Mouse (Mus musculus): Measurements from ENCODE around the gene Pigv.
"Not testable (repeated sequence)": the region's sequence is repeated elsewhere in the genome, so short reads cannot be mapped to it uniquely, and the experiment has no call there.

Gene Pigv

DNA sequence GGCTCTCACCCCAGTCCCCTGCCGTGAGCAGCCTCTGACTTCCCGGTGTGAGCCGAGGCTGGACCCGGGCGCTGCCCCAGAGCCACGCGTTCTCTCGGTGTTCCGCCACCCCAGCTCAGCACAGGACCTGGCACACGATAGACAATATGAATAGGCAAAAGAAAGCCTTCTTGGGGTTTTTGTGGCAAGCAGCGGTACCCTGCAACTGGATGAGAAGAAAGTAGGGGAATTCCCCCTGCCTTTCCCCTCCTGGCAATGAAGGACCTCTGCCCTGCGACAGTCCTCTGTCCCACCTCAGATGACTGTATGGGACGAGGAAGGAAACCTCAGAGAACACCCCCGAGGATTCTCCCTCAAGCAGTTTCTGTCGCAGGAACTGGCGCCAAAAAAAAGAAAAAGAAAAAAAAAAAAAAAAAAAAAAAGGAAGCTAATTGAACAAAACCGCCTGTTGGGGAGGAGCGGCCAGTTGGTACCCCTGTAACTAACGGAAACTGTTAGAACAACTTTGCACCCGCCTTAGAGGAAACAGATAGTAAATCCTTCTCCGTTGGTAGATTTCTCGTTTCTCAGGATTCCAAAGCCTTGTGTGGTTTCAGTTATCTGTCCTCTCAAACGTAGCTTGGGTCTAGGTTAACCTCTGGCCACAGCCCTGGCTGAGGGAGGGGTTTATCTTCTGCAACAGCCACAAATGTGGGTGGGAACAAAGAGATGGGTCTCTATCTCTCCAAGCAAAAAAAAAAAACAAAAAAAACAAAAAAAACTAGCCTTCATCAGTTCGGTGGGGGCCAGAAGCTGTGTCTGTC lies 599 bp upstream of the Pigv start:
- in situ Hi-C loops (cut with MboI, MseI): no loop called here

DNA sequence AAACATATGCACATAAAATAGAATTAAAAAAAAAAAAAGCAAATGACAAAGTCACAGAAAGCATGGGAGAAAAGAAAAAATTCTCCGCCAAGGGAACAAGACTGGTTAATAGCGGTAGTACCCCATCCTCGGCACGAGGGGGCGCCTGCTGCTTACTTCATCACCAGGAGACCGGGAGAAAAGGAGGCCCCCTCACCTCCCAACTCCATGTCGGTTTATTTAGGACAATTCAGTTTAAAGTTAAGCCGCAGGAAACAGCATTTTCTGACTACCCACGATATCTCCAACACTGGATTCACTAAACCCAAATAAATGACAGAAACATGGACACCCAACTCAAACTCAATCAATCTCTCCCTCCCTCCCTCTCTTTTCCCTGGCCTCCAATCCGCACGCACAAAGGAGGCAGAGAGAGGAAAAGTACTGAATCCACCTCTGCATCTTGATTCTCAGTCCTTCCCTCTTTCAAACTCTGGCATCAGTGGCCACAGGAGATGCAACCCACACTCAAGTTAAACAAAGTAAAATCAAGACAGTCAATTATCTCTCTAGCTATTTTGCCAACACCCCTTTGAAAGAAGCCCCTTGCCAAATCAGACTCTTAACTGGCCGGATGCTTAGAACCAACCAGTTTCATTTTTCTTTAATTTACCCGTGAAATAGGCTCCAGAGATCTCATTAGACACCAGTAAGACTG lies 1.1 kb downstream of the Pigv start:
- in situ Hi-C loops (cut with MboI, MseI): no loop called here

DNA sequence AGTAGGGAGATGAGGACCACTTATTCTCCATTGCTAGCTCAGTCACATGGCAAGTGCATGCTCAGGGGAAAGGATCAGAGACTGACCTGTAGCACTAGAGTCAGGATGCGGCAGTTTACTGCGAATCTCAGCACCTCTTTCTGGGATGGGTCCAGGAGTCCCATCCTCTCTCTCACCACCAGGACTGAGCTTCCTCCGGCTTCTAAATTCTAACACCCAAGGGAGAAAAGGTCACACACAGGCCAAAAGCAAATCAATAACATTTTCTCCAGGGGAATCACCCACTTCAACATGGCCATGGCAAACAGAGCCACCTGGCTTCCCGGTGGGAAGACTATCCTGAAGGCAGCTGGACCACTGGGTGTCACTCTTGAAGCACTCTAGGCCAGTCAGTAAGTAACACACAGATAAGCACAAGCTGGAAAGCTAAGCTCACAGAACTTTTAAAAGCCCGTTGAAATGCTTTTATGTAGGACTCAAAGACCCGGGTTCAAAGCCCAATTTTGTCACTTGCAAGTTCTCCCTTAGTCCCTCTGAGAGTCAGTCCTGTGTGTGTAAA lies 2.7 kb downstream of the Pigv start:
- in situ Hi-C loops (cut with MboI, MseI): no loop called here

DNA sequence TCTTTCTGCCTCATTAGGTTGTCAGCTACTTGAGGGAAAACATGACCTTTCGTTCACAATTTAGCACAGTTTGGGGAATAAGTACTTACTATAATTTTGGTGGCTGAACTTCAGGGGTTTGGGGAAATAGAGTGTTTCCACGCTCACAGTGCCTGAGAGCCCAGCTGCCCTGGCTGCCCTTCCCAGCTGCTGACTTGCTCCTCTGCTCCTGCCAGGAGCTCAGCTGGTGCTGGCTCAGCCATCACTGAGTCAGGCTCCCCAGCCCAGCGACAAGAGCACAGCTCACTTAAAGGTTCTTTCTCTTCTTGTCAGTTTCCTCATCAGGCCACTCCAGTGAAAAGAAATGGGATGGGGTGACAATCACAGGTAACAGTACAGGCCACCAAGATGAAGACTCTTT lies 3.9 kb downstream of the Pigv start:
- in situ Hi-C loops (cut with MboI, MseI): no loop called here

DNA sequence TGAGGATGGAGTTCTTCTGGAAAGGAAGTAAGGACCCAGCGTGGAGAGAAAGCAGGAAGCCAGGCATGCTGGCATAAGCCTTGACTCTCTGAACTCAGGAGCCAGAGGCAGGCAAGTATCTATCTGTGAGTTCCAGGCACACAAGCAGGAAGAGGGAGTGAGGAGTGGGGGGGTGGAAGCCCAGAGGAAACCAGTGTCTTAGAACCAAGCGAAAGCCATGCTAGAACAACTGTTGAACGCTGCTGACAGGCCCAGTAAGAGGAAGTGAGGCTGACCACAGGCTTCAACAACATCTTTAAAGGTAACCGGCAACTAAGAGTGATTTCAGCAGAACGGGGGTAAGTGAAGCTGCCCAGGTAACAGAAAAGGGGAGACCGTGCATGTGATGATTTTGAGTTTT lies 6.2 kb downstream of the Pigv start:
- in situ Hi-C loops (cut with MboI, MseI): no loop called here

DNA sequence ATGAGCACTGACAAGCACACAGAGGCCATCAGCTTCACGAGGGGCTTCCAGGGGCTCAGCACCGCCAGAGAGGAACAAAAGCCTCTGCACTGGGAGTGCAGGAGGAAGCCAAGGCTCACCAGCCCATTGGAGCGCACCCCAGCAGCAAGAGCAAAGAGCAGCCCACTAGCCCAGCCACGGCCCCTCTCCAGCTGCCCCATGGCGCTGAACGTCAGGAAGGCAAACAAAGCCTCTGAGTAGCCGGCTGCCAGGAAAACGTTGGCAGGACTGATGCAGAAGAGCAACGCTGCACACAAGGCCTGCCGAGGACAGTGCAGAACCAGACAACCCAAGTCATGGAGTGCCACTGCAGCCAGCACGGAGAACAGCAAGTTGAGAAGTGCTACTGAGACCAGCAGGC lies 7.3 kb downstream of the Pigv start:
- in situ Hi-C loops (cut with MboI, MseI): no loop called here

DNA sequence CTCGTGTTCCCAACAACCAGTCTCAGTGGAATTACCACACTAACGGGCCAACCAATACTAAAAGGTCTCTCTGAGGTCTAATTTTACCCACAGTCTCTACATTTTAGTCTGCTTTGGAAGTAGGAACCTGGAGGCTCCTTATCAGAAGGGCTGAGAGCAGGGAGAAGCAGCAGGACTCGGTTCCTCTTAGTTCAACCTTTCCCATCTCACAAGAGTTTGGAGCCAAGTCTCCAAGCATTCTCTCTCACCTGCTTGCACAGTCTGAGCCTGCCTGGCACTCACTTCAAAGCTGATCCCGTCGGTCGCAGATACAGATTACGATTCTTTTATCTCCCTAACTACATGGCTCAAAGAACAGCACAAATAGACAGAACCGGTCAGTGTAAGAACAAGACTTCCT lies 9.5 kb downstream of the Pigv start:
- in situ Hi-C loops (cut with MboI, MseI): loop anchor here (5.0 kb wide), 1 partner anchor 169 kb away; no protein-coding TSS in a partner anchor

DNA sequence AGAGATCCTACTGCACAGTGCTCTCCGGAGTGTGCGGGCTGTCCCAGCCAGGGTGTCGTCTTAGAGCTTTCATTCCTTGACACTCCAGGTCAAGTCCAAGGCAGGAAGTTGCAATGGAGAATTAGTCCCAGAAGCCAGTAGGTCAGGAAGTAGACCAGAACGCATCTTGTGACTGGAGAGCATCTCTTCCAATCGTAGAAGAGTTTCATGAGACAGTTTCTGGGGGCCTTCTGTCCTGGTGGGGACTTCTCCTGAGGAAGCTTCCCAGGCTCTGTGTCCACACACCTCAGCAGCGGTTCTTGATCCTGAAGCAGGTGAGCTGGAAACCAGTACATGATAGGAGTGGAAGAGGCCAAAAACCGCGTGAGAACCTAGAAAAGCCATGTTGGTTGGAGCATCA lies 10.0 kb downstream of the Pigv start:
- in situ Hi-C loops (cut with MboI, MseI): loop anchor here (5.0 kb wide), 1 partner anchor 170 kb away; no protein-coding TSS in a partner anchor

DNA sequence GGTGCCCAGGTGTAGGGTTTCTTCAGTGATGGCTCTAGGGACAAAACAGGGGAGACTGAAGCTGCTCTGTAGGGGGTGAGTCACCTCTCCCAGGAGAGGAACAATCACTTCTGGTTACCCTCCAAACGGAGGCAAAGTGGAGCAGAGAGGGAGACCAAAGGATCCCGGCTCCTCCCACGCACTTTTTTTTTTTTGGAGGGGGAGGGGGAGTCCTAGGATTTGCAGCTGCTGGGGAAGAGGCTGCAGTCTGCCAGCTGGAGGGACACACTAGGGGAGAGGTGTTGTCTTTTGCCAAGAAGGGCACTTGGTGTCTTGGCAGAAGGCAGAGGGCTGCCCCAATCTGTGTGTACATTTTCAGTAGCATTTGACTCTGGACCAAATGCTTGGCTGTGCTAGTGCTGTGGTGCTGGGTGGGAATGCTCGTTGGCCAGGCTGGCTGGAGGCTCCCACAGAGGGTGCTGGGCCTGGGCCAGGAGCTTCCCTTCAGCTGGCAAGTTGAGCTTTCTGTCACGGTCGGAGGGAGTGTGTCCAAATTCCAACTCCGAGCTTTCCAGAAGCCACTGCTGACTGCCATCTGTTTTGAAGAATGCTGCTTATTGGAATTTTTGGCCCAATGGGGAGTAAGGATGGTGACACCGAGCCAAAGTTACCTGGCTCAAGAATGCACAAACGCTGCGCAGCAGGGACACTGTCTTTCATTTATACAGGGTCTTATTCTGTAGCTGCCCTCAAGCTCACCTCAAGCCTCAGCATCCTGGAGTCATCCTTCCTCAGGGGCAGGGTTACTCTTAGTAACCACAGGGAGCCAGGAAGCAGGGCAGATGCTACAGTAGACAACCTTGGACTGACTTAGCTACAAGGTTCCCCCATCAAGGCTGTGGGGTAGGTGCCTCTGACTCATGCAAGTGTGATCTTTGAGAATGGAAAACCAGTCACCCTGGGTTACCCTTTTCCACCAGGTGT lies 12.0 kb downstream of the Pigv start:
- in situ Hi-C loops (cut with MboI, MseI): loop anchor here (5.0 kb wide), 1 partner anchor 172 kb away; no protein-coding TSS in a partner anchor

DNA sequence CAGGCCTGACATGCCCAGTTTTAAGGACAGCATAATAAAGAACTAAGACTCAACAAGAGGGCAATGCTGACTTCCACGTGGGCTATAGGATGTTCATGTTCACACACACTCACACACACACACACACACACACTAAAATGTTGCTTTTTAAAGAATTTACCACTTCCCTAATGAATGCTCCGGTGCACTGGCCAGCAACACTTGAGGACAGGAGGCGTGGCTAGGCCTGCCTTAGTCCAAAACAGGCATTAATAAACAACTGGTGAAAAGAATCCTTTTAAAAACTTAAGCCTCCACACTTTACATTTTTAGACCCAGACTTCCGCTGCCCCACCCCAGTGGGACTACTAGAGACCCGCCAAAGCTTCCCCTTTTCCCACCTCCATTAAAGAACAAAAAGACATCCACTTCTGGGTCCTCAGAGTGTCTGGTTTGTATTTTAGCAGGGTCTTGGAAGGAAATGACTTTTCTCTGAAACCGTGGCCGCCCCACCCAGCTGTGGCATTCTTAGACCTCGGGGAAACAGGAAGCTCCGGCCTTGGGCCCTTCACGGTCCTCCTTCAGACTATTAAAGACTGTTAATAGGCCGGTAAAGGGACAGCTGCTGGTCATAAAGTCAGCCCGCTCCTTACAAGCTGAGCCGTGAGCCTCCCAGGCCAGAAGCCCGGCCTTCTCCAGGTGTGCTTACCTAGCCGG lies 12.8 kb downstream of the Pigv start:
- in situ Hi-C loops (cut with MboI, MseI): loop anchor here (5.0 kb wide), 1 partner anchor 173 kb away; no protein-coding TSS in a partner anchor

DNA sequence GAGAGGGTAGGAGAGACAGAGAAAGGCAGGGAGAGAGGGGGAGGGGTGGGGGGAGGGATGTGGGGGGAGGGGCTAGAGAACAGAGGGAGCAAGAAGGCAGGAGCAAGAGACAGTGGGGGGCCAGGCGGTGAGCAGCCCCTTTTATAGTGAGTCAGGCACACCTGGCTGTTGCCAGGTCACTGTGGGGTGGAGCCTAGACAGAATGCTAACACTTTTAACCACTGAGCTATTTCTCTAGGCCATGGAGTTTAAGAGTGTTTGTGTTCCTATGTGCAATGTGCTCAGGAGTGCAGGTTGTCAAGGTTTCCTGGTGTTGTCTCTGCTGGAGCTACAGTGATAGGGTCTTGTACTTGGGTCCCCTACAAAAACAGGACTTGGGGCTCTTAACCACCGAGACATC lies 13.7 kb downstream of the Pigv start:
- in situ Hi-C loops (cut with MboI, MseI): no loop called here

DNA sequence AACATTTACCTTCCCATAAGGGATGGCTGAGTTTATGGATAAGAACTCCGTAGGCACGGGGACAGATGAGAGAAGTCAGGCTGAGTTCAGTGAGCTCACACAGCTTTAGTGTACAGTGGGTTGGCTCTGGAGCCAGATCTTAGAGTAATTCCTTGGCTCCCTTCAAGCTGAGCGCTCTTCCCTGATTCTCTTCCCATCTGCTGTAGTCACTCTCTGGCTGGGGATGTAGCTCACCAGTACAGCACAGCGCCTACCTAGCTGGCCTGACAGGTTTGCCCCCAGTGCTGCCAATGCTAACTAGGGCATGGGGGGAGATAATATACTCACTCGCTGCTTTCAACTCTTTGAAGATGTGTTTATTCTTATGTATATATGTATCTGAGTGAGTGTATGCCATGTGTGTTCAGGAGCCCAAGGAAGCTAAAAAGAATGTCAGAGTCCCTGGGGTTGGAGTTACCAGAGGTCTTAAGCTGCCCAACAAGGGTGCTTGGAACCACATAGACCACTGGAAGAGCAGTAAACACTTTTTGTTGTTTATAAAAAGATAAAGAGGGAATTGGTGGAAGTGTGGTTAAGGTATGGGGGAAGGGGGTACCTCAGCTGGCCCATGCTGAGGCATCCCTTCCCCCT lies 14.5 kb downstream of the Pigv start:
- in situ Hi-C loops (cut with MboI, MseI): no loop called here

DNA sequence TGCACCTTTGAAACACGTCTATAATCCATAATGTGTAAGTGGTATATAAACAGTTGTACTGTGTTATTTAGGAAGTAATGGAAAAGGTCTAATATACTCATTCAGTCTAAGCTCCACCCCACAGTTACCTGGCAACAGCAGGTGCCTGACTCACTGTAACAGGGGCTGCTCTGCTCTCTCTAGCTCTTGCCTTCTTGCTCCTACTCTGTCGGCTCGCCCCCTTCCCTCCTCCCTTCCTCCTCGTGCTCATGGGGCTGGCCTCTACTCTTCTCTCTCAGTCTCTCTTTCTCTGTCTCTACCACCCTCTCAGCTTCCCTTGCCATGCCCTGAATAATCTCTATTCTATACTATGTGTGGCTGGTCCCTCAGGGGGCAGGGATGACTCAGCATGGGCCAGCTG lies 15.4 kb downstream of the Pigv start:
- in situ Hi-C loops (cut with MboI, MseI): no loop called here

DNA sequence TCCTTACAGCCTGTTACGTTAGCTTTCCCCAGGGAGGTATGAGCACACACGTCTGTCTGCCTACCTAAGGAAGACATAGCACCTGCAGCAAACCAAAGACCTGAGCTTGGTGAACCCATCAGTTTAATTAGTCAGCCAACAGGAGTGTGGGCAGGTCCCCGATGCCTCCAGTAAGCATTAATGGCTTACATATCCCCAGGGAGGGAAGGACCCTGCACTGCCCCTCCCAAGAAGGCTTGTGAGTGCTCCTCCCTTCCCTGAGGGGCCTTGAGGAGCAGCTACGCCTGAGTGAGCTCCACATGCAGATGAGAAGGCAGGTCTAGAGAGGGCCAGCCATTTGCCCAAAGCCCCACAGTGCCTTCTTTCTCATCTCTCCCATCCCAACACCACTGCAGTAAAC lies 16.2 kb downstream of the Pigv start:
- in situ Hi-C loops (cut with MboI, MseI): no loop called here

DNA sequence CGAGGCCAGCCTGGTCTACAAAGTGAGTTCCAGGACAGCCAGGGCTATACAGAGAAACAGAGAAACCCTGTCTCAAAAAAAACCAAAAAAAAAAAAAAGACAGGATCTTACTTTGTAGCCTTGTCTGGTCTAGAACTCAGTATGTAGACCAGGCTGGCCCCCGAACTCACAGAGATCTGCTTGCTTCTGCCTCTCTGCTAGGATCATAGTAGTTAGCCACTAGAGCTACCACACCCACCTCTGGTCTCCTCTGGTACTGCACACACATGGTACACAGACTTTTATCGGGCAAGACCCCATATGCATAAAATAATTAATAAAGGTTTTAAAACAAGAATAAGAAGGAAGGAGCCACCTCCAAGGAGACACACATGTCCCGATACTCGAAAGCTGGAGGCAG lies 18.4 kb downstream of the Pigv start:
- in situ Hi-C loops (cut with MboI, MseI): not testable (repeated sequence)

DNA sequence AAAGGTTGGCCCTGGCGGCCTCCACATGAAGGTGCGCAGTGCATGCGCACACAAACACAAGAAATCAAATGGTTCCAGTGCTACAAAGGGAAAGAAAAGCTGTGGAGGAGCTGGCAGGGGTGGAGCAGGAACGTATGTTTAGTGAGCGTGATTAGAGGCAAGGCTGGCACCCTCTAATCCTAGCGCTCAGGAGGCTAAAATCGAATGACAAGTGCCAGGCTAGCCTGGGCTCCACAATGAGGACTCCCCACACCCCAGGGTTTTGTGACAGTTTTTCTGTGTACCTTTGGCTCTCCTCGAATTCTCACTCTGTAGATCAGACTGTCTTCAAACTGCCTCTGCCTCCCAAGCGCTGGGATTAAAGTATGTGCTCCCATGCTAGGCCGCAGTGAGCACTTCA lies 19.7 kb downstream of the Pigv start:
- in situ Hi-C loops (cut with MboI, MseI): no loop called here

DNA sequence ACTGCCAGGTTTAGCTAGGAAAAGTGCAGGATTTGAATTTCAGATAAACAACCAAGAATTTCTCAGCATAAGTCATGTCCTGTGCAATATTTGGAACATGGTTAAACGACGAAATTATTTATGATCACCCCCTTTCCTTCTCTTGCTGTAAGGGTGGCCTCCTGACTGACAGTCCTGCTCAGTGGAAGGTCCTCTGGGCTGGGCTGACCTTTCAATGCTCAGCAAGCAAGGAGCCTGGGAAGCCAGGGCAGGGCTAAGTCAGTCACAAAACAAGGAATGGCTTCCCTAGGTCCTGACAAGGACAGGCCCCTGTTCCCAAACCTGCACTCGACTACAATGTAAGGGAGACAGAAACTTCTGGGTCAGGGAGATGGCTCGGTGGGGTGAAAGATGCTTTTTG lies 20.5 kb downstream of the Pigv start:
- in situ Hi-C loops (cut with MboI, MseI): no loop called here

DNA sequence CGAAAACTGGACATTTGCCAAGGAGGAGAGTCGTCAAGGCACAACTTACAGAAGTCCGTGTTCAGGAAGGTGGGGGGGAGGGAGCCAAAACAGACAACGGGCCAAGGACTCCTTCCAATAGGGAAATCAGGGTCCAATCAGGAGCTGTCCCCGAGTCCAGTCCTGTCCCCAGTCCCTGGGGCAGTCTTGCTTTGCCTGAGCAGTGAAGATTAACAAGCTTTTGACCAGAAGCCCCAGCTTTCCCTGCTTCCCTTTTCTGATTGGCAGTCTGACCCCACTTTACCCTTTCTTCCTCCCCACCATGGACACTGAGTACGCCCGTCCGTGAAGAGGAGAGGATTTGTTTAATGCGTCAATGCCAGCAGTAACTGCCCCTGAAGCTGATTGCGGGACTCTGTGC lies 21.0 kb downstream of the Pigv start:
- in situ Hi-C loops (cut with MboI, MseI): no loop called here

DNA sequence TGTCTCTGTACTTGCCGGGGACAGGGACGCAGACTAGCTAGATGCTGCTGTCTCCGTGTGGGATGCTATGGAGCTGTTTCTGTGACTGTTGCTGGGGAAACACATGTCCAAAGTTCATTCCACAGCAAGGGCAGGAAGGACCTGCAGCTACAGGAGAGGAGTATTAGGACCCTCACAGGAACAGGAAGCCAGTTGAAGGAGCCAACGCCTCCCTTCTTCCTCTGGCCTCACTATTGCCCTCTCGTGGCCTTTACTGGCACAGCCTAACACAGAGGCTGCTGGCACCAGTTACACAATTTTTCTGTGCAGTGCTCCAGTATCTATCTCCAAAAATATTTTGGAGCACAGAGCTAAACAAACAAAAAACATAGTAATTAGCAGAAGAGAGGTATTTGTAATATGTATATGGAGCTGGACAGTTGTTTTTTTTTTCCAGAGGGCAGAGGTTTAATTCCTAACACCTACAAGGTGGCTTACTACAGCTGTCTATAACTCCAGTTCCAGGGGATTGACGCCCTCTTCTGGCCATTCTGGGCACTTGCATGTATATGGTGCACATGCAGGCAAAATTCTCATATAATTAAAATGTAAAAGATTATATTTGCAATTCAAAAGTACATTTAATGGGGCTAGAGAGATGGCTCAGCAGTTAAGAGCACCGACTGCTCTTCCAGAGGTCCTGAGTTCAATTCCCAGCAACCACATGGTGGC lies 22.3 kb downstream of the Pigv start, which contains the start of gene Zdhhc18:
Gene Zdhhc18 (minus strand): TSS at position 166 of the 711 bp plus-strand sequence.
- in situ Hi-C loops (cut with MboI, MseI): no loop called here

DNA sequence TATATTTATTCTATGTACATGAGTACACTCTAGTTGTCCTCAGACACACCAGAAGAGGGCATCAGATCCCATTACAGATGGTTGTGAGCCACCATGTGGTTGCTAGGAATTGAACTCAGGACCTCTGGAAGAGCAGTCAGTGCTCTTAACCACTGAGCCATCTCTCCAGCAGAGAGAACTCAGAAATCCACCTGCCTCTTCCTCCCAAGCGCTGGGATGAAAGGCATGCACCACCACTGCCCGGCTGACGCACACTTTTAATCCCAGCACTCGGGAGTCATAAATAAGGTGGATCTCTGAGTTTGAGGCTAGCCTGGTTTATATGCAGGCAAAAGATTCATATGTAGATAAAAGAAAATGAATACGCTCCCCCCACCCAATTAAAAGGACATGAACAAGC lies 23.0 kb downstream of the Pigv start:
- in situ Hi-C loops (cut with MboI, MseI): not testable (repeated sequence)

Measured in T-helper 2 cell (primary cell).